Mouse (Mus musculus) liver, embryonic 14.5 days (tissue): ENCODE data around the gene Klk15.

ENCODE experiments used
- CTCF ChIP-seq: IDR thresholded peaks from 2 replicates; pipeline ENCODE4 v1.5.1; 2016; ENCODE audit warnings: antibody characterized with exemption, low read depth, control low read depth
- EP300 ChIP-seq: IDR thresholded peaks from 2 replicates; pipeline ENCODE4 v1.6.1; 2016; ENCODE audit warnings: antibody characterized with exemption, low read depth

GRCm38 (mm10) chr7:43891365-43891764 lies 42.2 kb upstream of the Klk15 start:
- TF ChIP-seq CTCF (no peak), EP300 (no peak)
